7 mouse cellular contexts compared by ENCODE assay signal in genomic region chr3:133339411-133339823, GRCm38 (mm10). TPM values are rescaled to one million over a fixed set of nuclear protein-coding genes. Genes with fewer than 3 reads are reported as not detected.
DNase-seq lines count a peak whose midpoint lies in the region; ATAC-seq and TF ChIP-seq lines count a peak whose summit lies in the region.

No protein-coding gene starts in this region.

- peak; percentile 26 for DNase-seq in right cerebral cortex, adult 18-20 months
- no peak for DNase-seq in right cerebral cortex, postnatal 36 days (ENCODE audit: low spot score in 2 of 2)
- no peak for DNase-seq in ovary, postnatal 10 days (ENCODE audit: low spot score)

- peaks cover 25% of the 10 kb centered on the region for H3K4me1 ChIP-seq in heart, embryonic 16.5 days (ENCODE audit: control insufficient read depth, insufficient read depth, low read length)
- peaks cover 9% of the 10 kb centered on the region; the same call in 1 of the 2 replicates for H3K4me1 ChIP-seq in limb, embryonic 12.5 days (replicated peaks)

- peak overlapping the region; percentile 18 for H3K4me3 ChIP-seq in heart, embryonic 16.5 days (ENCODE audit: low read length)
- no peak overlapping the region for H3K4me3 ChIP-seq in limb, embryonic 12.5 days (replicated peaks)
- H3K4me3 ChIP-seq in myocyte, result no peak overlapping the region

- no peaks in the 10 kb centered on the region for H3K27me3 ChIP-seq in heart, embryonic 16.5 days (ENCODE audit: control insufficient read depth, insufficient read depth, low read length)
- no peaks in the 10 kb centered on the region for H3K27me3 ChIP-seq in limb, embryonic 12.5 days
- H3K27me3 ChIP-seq in myocyte (ENCODE audit: control insufficient read depth, insufficient read depth, insufficient read length), result no peaks in the 10 kb centered on the region

- WGBS in heart, embryonic 16.5 days, result 7% methylated on average over 11 of the region's 11 CpGs
- WGBS in limb, embryonic 12.5 days, result 55% methylated on average over 11 of the region's 11 CpGs

- TF ChIP-seq POLR2A in myocyte (IDR thresholded peaks at IDR 0.05; ENCODE audit: insufficient read length, low read depth), result no peak

- no peaks in the 10 kb centered on the region for H3K9me3 ChIP-seq in heart, embryonic 16.5 days (replicated peaks; ENCODE audit: control insufficient read depth, low read length)
- H3K9me3 ChIP-seq in limb, embryonic 12.5 days, result no peaks in the 10 kb centered on the region

- H3K9ac ChIP-seq in heart, embryonic 16.5 days (ENCODE audit: low read length), result peak overlapping the region; percentile 2; the same call in 1 of the 2 replicates
- no peak overlapping the region for H3K9ac ChIP-seq in limb, embryonic 12.5 days (replicated peaks)

- ATAC-seq in common myeloid progenitor, adult 5-6 weeks (replicated peaks; ENCODE audit: low read depth, poor library complexity, severe bottlenecking), result peak; percentile 98
- ATAC-seq in heart, embryonic 16.5 days (replicated peaks; ENCODE audit: extremely low read depth, insufficient read depth, low FRiP score), result peak; percentile 82
- ATAC-seq in limb, embryonic 12.5 days (ENCODE audit: insufficient number of reproducible peaks, insufficient read depth, low FRiP score, low TSS enrichment, low read depth), result peak; percentile 77; the same call in 1 of the 2 replicates

- no peaks in the 10 kb centered on the region for H3K79me2 ChIP-seq in myocyte (ENCODE audit: control insufficient read depth, insufficient read depth)

- peak overlapping the region; percentile 52 for H3K4me2 ChIP-seq in heart, embryonic 16.5 days (ENCODE audit: low read depth, low read length)
- H3K4me2 ChIP-seq in limb, embryonic 12.5 days, result no peak overlapping the region
- peak overlapping the region; percentile 27 for H3K4me2 ChIP-seq in myocyte (ENCODE audit: low read depth)

- no peak overlapping the region for H3ac ChIP-seq in myocyte (ENCODE audit: control insufficient read depth, insufficient read length)

- peak overlapping the region; percentile 89 for H3K27ac ChIP-seq in heart, embryonic 16.5 days (ENCODE audit: low read length)
- H3K27ac ChIP-seq in limb, embryonic 12.5 days, result peak overlapping the region; percentile 42; the same call in 1 of the 2 replicates

- peaks cover 3% of the 10 kb centered on the region; the same call in 1 of the 2 replicates for H3K36me3 ChIP-seq in heart, embryonic 16.5 days (ENCODE audit: control insufficient read depth, insufficient read depth)
- peaks cover 13% of the 10 kb centered on the region; the same call in 1 of the 2 replicates for H3K36me3 ChIP-seq in limb, embryonic 12.5 days
- no peaks in the 10 kb centered on the region for H3K36me3 ChIP-seq in myocyte (ENCODE audit: control insufficient read depth, insufficient read depth)

TF ChIP-seq in myocyte, 11 proteins besides CTCF, POLR2A, EP300 and RAD21:
- TF ChIP-seq USF1 (IDR thresholded peaks at IDR 0.05; ENCODE audit: low read depth) (no peak), MYOG (IDR thresholded peaks at IDR 0.05; ENCODE audit: control insufficient read depth in 1 of 3, insufficient read depth in 1 of 3, insufficient read length in 2 of 3, low read depth in 2 of 3) (peak; percentile 11 to 63 (median 43)), MYOD1 (IDR thresholded peaks at IDR 0.05; ENCODE audit: control insufficient read depth in 1 of 3, insufficient read length in 2 of 3, low read depth in 2 of 3) (peak in 2 of 3 experiments; percentile 54 to 79)
TF ChIP-seq in myocyte: peak in this region for 2.

RNA-seq across cellular contexts. Expression of gene Ppa2, which starts 29.5 kb away (rescaled TPM):
- total RNA-seq in common myeloid progenitor, adult 5-6 weeks (2017), result 92.0 and 122 TPM in 2 replicates
- polyA plus RNA-seq in heart, embryonic 16.5 days (2015; fragmentation: Nextera tagmentation; extraction: Ambion mirVana), result 129 and 134 TPM in 2 replicates
- 84.9 and 86.0 TPM in 2 replicates for polyA plus RNA-seq in limb, embryonic 12.5 days (2016; fragmentation: Nextera tagmentation; extraction: Ambion mirVana)
- polyA plus RNA-seq in myocyte (2012; fragmentation: generic; extraction: Trizol), result 44.3 TPM
